Mouse (Mus musculus): ENCODE results near the gene Gabpb1.
"Not testable (repeated sequence)": the region's sequence is repeated elsewhere in the genome, so short reads cannot be mapped to it uniquely, and the experiment has no call there.

GRCm38 (mm10) chr2:126609600-126609999 is 66.5 kb downstream of the Gabpb1 start:
- TF ChIP-seq POLR2A (IDR thresholded peaks at IDR 0.05; ENCODE audit: low read depth, low read length); CTCF (IDR thresholded peaks at IDR 0.05; ENCODE audit: borderline replicate concordance, insufficient read depth, low read length): not testable (repeated sequence)
